Mouse (Mus musculus) left cerebral cortex, postnatal 14 days (tissue): ENCODE measurements around the gene Dffb. TPM values are rescaled to one million over a fixed set of nuclear protein-coding genes. Genes with fewer than 3 reads are reported as not detected.
"Not testable (repeated sequence)": the region's sequence is repeated elsewhere in the genome, so short reads cannot be mapped to it uniquely, and the experiment has no call there.

Experiments
- DNase-seq, 2 experiments: peaks; one replicate each; pipeline ENCODE4 v3.0.0; 2021 to 2022; ENCODE audit warnings: low spot score in 2 of 2, mixed read lengths in 1 of 2
- intact Hi-C: fragments of 180-260 bp; cut with DNase I; formaldehyde crosslinking; loops from one replicate; pipeline ENCODE4 v1.15.1; 2025
- total RNA-seq, 2 experiments: library from RNA; stranded (reverse); gene quantifications; 2 replicates each; pipeline ENCODE4 v1.2.3; 2021

Gene Dffb
- total RNA-seq, 2 experiments from 2014 or later: 12.6 to 13.3 TPM

DNA sequence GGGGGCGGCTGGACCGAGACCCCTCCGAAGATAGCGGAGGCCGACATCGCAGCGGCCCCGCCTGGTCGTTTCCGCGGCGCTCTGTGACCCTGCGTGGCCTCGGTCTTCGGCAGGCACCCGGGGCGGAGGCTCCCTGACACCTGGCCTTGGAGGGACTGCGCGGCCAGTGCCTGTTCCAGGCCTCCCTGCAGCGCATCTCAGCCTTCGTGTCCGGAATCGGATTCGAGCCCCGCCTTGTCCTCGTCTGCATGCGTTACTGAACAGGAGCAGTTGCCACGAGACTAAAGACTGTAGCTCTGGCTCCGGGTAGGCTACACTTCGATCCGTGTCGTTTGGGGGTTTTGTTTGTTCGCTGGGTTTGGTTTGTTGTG, 351 bp upstream of the Dffb start:
- DNase-seq: peak; percentile 23 to 51
- intact Hi-C loops: loop anchor here (1.0 kb wide), 1 partner anchor 36 kb away; the partner anchor contains the start of gene Lrrc47

GRCm38 (mm10) chr4:153968063-153968462, 6.9 kb downstream of the Dffb start:
- DNase-seq: no peak
- intact Hi-C loops: no loop called here

DNA sequence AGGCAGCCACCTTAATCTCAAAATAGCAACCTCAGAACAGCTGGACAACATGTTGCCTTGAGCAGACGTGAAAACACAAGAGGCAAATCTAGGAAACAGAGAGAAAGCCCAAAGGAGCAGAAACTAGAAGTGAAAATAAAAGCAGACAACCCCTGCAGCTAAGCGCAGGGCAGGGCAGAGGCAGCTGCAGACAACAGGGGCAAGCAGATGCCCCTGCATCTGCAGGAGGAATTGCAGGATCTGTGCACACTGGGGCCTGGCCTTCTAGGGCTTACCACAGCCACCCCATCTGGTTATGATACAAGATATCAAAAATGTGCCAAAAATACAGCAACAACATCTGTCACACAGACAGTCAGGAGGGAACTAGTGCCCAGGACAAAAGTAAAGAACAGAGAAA, 7.4 kb downstream of the Dffb start:
- intact Hi-C loops: no loop called here
- no peak for DNase-seq

- intact Hi-C loops: no loop called here
- no peak for DNase-seq
These were observed 8.3 kb downstream of the Dffb start for GRCm38 (mm10) chr4:153966651-153967050.

DNA sequence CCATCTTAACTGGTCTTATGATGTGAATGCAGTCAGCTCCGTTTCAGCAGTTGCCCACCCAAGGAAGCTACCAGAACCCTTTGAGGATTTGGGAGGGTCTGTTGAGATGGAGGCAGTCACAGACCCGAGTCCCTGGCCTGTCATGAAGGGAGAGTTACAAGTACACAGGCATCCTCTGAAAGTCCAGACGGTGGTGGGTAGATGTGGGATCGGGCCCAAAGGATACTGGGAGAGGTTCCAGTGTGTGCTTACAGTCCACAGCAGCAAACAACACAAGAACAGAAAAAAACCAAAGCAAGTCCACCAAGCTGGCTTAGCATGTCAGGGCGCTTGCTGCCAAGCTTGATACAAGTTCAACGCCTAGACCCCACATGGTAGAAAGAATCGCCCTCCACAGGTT, 12.3 kb downstream of the Dffb start:
- peak; percentile 21 to 62 for DNase-seq
- intact Hi-C loops: no loop called here

GRCm38 (mm10) chr4:153957444-153958250, 17.3 kb downstream of the Dffb start:
- DNase-seq: no peak
- intact Hi-C loops: loop anchor here (10.0 kb wide), 1 partner anchor 1663 kb away; the partner anchor contains the start of genes Hes3 and Icmt

- intact Hi-C loops: loop anchor here (10.0 kb wide), 1 partner anchor 1662 kb away; the partner anchor contains the start of genes Hes3 and Icmt
- peak; percentile 97 to 99 for DNase-seq
These were observed 18.1 kb downstream of the Dffb start, which contains the start of gene A430005L14Rik for GRCm38 (mm10) chr4:153956569-153957405. A430005L14Rik (plus strand) TSS chr4:153957237.

DNA sequence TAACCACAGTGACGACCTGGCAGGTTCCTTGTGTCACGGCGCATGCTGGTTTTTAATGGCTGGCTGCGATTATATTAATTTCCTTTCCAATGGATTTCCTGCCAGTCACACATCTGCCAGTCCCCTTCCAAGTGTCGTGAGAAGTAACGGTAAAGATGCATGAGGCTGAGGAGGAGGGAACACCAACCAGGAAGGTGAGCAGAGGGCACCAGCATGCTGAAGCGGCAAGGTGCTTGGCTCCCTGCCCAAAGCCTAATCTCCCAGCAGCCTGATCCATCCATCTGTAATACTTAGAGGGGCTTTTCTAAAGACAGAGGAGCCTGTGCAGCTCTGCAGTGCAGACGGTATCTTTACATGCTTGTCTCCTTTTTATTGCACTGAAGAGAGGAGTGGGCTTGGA, 19.3 kb downstream of the Dffb start:
- intact Hi-C loops: loop anchor here (10.0 kb wide), 1 partner anchor 1661 kb away; the partner anchor contains the start of genes Hes3 and Icmt
- no peak for DNase-seq

- intact Hi-C loops: loop anchor here (10.0 kb wide), 1 partner anchor 1657 kb away; the partner anchor contains the start of genes Hes3 and Icmt
- no peak for DNase-seq
These were observed 23.2 kb downstream of the Dffb start for GRCm38 (mm10) chr4:153951692-153952091.

GRCm38 (mm10) chr4:153951150-153951549, 23.8 kb downstream of the Dffb start:
- intact Hi-C loops: loop anchor here (10.0 kb wide), 1 partner anchor 1656 kb away; the partner anchor contains the start of genes Hes3 and Icmt
- peak in 1 of 2 experiments; percentile 59 for DNase-seq

GRCm38 (mm10) chr4:153950372-153950771, 24.6 kb downstream of the Dffb start:
- DNase-seq: no peak
- intact Hi-C loops: loop anchor here (10.0 kb wide), 1 partner anchor 1656 kb away; the partner anchor contains the start of genes Hes3 and Icmt

DNA sequence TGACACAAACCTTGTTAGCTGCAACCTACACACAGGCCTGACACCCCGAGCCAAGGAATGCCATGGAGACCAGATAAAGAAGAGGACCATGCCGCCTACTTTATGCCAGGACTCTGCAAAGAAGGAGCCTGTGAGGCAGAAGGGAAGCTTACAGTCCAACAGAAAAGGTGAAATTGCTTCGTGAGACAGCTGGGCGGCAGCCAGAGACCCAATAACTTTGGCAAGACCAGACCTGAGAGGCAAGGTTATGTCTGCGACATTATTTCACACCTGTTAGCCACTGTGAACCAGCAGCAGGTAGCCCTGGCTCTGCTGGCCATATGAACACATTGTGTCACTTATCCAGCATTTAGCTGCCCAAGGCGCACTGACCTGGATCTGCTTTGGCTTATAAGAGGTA, 29.2 kb downstream of the Dffb start:
- no peak for DNase-seq
- intact Hi-C loops: loop anchor here (10.0 kb wide), 2 partner anchors 1211 to 1411 kb away; no protein-coding TSS in a partner anchor

DNA sequence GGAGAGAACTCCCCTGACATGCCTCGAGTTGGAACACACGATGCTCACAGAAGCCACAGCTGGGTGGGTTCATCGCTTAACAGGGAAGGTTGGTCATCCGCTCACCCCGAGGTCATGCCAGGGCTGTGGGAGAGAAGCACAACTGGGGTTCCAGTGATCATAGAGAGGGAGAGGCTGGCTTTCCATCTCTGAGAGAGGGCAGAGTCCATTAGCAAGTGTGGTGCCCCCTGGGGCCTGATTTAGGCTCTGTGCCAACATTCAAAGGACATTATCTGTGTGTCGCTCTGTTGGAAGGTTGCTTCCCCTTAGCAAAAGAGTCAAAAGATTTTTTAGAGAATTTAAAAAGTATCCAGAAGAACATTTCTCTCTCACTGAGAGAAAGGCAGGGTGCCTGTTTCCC, 30.7 kb downstream of the Dffb start:
- no peak for DNase-seq
- intact Hi-C loops: loop anchor here (5.0 to 10.0 kb wide), 4 partner anchors 137 to 1409 kb away; partner anchors contain the start of gene Ajap1

GRCm38 (mm10) chr4:153943243-153943642, 31.7 kb downstream of the Dffb start:
- intact Hi-C loops: loop anchor here (5.0 to 10.0 kb wide), 4 partner anchors 136 to 1408 kb away; partner anchors contain the start of gene Ajap1
- DNase-seq: peak in 1 of 2 experiments; percentile 65

- intact Hi-C loops: no loop called here
- no peak for DNase-seq
These were observed 45.0 kb downstream of the Dffb start for GRCm38 (mm10) chr4:153929921-153930320.

GRCm38 (mm10) chr4:153929425-153929824, 45.5 kb downstream of the Dffb start:
- DNase-seq: no peak
- intact Hi-C loops: no loop called here

DNA sequence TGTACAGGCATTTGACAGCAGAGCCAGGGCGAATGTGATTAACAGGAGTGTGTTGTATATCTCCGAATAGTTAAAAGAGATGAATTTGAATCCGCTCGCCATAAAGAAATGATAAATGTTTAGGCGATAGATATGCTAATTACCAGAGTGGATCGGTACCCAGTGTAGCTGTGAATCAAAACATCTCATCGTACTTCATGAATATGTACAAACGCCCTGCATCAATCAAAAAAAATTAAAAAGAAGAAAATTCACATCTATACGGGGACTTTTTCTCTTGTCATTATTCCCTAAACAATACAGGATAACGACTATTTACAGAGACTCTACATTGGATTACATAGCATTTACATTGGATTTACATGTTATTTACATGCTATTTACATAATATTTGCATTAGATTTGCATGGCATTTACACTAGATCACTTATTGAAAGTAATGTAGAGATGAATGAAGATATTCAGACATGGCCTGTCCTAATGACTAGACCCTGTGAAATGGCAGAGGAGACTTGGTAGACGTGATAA, 46.1 kb downstream of the Dffb start:
- no peak for DNase-seq
- intact Hi-C loops: no loop called here

DNA sequence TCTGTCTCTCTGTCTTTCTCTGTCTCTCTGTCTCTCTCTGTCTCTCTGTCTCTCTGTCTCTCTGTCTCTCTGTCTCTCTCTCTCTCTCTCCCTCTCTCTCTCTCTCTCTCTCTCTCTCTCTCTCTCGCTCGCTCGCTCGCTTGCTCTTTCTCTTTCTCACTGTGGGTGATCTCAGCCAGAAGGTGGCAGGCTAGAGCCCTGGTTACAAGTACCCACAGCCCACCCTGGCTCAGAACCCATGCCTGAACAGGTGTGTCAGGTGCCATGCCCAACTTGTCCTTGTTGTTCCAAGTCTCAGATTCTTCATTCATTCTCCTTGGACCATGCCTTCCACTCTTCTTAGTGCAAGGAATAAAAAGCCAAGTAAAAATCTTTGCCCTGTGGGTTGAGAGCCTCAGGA, 52.8 kb downstream of the Dffb start:
- DNase-seq: not testable (repeated sequence)

GRCm38 (mm10) chr4:153920517-153921233, 54.3 kb downstream of the Dffb start:
- intact Hi-C loops: no loop called here
- DNase-seq: no peak

More for the DNA sequence above, 52.8 kb downstream of the Dffb start:
- intact Hi-C loops: not testable (repeated sequence)
